Comparison of ENCODE assay signal across 9 mouse cellular contexts in the genomic region with DNA sequence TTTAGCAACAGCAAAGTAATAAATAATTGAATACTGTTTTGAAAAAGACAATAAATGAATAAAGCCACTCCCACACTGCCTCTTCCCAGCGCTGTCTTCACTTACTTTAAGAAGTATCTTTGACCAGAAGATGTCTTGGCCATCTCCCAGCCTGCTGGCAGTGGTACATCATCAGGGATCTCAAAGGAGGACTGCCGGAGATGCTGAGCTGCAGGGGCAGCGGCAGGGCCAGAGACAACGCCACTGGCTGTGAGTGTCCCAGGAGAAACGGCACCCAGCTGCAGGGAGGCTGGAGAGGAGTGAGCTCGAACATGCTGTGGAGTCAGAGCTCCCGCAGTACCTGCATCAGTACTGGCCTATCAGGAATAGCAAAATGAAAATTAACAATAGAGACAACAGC. TPM values are rescaled to one million over a fixed set of nuclear protein-coding genes. Genes with fewer than 3 reads are reported as not detected.
DNase-seq lines count a peak whose midpoint lies in the region; ATAC-seq and TF ChIP-seq lines count a peak whose summit lies in the region.
"Had no signal": no experiment of that assay in that cellular context is flagged by ENCODE, and none has a peak within 500 bp of the region (broad histone marks: within the 10 kb centered on the region; RNA-seq: fewer than 3 reads in every experiment).

No protein-coding gene starts in this region.

- 47% methylated on average over 7 of the region's 7 CpGs for WGBS in embryonic facial prominence, embryonic 15.5 days
- 45% methylated on average over 7 of the region's 7 CpGs for WGBS in intestine, postnatal 0 days

- H3K27ac ChIP-seq in embryonic facial prominence, embryonic 15.5 days (replicated peaks), result no peak overlapping the region
- no peak overlapping the region for H3K27ac ChIP-seq in intestine, postnatal 0 days (ENCODE audit: low read depth, low read length)

- no peak for TF ChIP-seq CTCF in intestine, postnatal 0 days (IDR thresholded peaks at IDR 0.05; ENCODE audit: low read depth)

- peak; percentile 9 to 15 for DNase-seq in kidney, postnatal 4 days
- DNase-seq in kidney, adult 11 months, result no peak
- peak; percentile 41 for DNase-seq in gastrocnemius, postnatal 10 days
- no peak for DNase-seq in layer of hippocampus, postnatal 36 days

- no peaks in the 10 kb centered on the region for H3K9me3 ChIP-seq in embryonic facial prominence, embryonic 15.5 days (replicated peaks)
- H3K9me3 ChIP-seq in intestine, postnatal 0 days (ENCODE audit: control insufficient read depth), result no peaks in the 10 kb centered on the region

- peaks cover 24% of the 10 kb centered on the region for H3K4me1 ChIP-seq in embryonic facial prominence, embryonic 15.5 days
- no peaks in the 10 kb centered on the region for H3K4me1 ChIP-seq in intestine, postnatal 0 days (replicated peaks; ENCODE audit: control insufficient read depth, insufficient read depth, low read length)

- H3K4me2 ChIP-seq in embryonic facial prominence, embryonic 15.5 days (replicated peaks), result peak overlapping the region; percentile 33
- peak overlapping the region; percentile 27; the same call in 1 of the 2 replicates for H3K4me2 ChIP-seq in intestine, postnatal 0 days (replicated peaks; ENCODE audit: low read depth)

- H3K27me3 ChIP-seq in embryonic facial prominence, embryonic 15.5 days, result no peaks in the 10 kb centered on the region
- no peaks in the 10 kb centered on the region for H3K27me3 ChIP-seq in intestine, postnatal 0 days (replicated peaks; ENCODE audit: control insufficient read depth, insufficient read depth, low read length)

- no peak overlapping the region for H3K9ac ChIP-seq in embryonic facial prominence, embryonic 15.5 days
- H3K9ac ChIP-seq in intestine, postnatal 0 days (ENCODE audit: low read depth, low read length), result no peak overlapping the region

- no peak overlapping the region for H3K4me3 ChIP-seq in embryonic facial prominence, embryonic 15.5 days (replicated peaks)
- no peak overlapping the region for H3K4me3 ChIP-seq in intestine, postnatal 0 days (ENCODE audit: low read depth, low read length)

- H3K36me3 ChIP-seq in embryonic facial prominence, embryonic 15.5 days, result peaks cover 24% of the 10 kb centered on the region
- H3K36me3 ChIP-seq in intestine, postnatal 0 days (ENCODE audit: control insufficient read depth, insufficient read depth), result peaks cover 25% of the 10 kb centered on the region
- H3K36me3 ChIP-seq: G1E had no signal

- ATAC-seq in embryonic facial prominence, embryonic 15.5 days (ENCODE audit: insufficient number of reproducible peaks, low FRiP score, low TSS enrichment, low read depth), result no peak
- no peak for ATAC-seq in intestine, postnatal 0 days
- no peak for ATAC-seq in monocyte, adult 5-6 weeks (replicated peaks; ENCODE audit: insufficient number of reproducible peaks, low FRiP score, low TSS enrichment, poor library complexity, severe bottlenecking)
- ATAC-seq in frontal cortex, adult (ENCODE audit: low TSS enrichment), result no peak

RNA-seq across cellular contexts. Expression of gene Yap1, which starts 3.0 kb away (rescaled TPM):
- 49.0 and 49.2 TPM in 2 replicates for polyA plus RNA-seq in embryonic facial prominence, embryonic 15.5 days (2015; fragmentation: Nextera tagmentation; extraction: Ambion mirVana)
- total RNA-seq in gastrocnemius, postnatal 10 days (2021), result 10 to 100 TPM; 64.7 to 73.7 TPM
- 11.4 TPM in 2 replicates for polyA plus RNA-seq in intestine, postnatal 0 days (2015; fragmentation: Nextera tagmentation; extraction: Ambion mirVana)
- total RNA-seq in layer of hippocampus, postnatal 36 days (2021), result 10 to 100 TPM; 15.7 to 16.3 TPM
- 0.78 to 2.3 TPM in 2 of 3 replicates, not detected in the other for total RNA-seq in monocyte, adult 5-6 weeks (2017)

RNA-seq across cellular contexts. Expression of gene Cfap300, which starts 41.3 kb away (rescaled TPM):
- 17.2 and 19.3 TPM in 2 replicates for polyA plus RNA-seq in embryonic facial prominence, embryonic 15.5 days (2015; fragmentation: Nextera tagmentation; extraction: Ambion mirVana)
- total RNA-seq in gastrocnemius, postnatal 10 days (2021), result 1 to 10 TPM; 1.2 to 2.0 TPM
- polyA plus RNA-seq in intestine, postnatal 0 days (2015; fragmentation: Nextera tagmentation; extraction: Ambion mirVana), result 1.6 and 2.0 TPM in 2 replicates
- 10 to 100 TPM; 10.1 to 11.9 TPM for total RNA-seq in layer of hippocampus, postnatal 36 days (2021)
- total RNA-seq in monocyte, adult 5-6 weeks (2017), result not detected in 3 replicates

Comparison
In these comparisons a context has a peak if more than half of its experiments do, and no peak if none do; other contexts are left out.
1. DNase-seq: peak in kidney, postnatal 4 days (2 of 2) and gastrocnemius, postnatal 10 days (single experiment); none in kidney, adult 11 months (single experiment) and layer of hippocampus, postnatal 36 days (0 of 2).